Mouse (Mus musculus) hindbrain, postnatal 0 days (tissue): ENCODE results near the gene B3gnt8. TPM values are rescaled to one million over a fixed set of nuclear protein-coding genes. Genes with fewer than 3 reads are reported as not detected.

Source experiments
- ATAC-seq: fragments of 200-750 bp; cut with Nextera tagmentation; 2 replicates; pipeline ENCODE4 v1.8.0; 2017; ENCODE audit warnings: mild to moderate bottlenecking, moderate TSS enrichment, moderate library complexity
- DNase-seq: peaks from one replicate; pipeline ENCODE4 v3.0.0-alpha.2; 2015; ENCODE audit warnings: low spot score
- H3K27ac ChIP-seq: fragments of 300-500 bp; sonication (generic); 2 replicates; pipeline ENCODE4 v1.5.1; 2014; ENCODE audit warnings: mild to moderate bottlenecking
- H3K27me3 ChIP-seq: fragments of 300-500 bp; sonication (generic); 2 replicates; pipeline ENCODE4 v1.6.1; 2014; ENCODE audit warnings: low read length, mixed read lengths; ENCODE audit not compliant: insufficient read depth
- H3K36me3 ChIP-seq: fragments of 300-500 bp; sonication (generic); 2 replicates; pipeline ENCODE4 v1.6.1; 2014; ENCODE audit warnings: low read length, mixed read lengths; ENCODE audit not compliant: insufficient read depth
- H3K4me1 ChIP-seq: fragments of 300-500 bp; sonication (generic); 2 replicates; pipeline ENCODE4 v1.6.1; 2014; ENCODE audit warnings: antibody characterized with exemption, low read length, mixed read lengths; ENCODE audit not compliant: insufficient read depth
- H3K4me2 ChIP-seq: fragments of 300-500 bp; sonication (generic); 2 replicates; pipeline ENCODE4 v1.6.1; 2014; ENCODE audit warnings: low read depth, mild to moderate bottlenecking, low read length, moderate library complexity, mixed read lengths
- H3K4me3 ChIP-seq: fragments of 300-500 bp; sonication (generic); 2 replicates; pipeline ENCODE4 v1.5.1; 2014; ENCODE audit warnings: low read length
- H3K9ac ChIP-seq: fragments of 300-500 bp; sonication (generic); replicated peaks from 2 replicates; pipeline ENCODE4 v1.6.1; 2014; ENCODE audit warnings: mild to moderate bottlenecking, low read length, moderate library complexity, mixed read lengths
- H3K9me3 ChIP-seq: fragments of 300-500 bp; sonication (generic); 2 replicates; pipeline ENCODE4 v1.6.1; 2016; ENCODE audit warnings: low read length, mixed read lengths
- CTCF ChIP-seq: IDR thresholded peaks from 2 replicates; pipeline ENCODE4 v1.5.1; 2016; ENCODE audit warnings: antibody characterized with exemption, control low read depth, low read depth
- whole genome bisulfite sequencing: fragments of 180-500 bp; shearing (Covaris S2); extraction: QIAGEN DNeasy Blood & Tissue Kit; methylation state at CpG from one replicate; pipeline ENCODE4 v1.1.7; 2014; 5-methylcytosine and 5-hydroxymethylcytosine counted together
- polyA plus RNA-seq: library from polyadenylated mRNA; unstranded; fragments of >200 nt; fragmentation: Nextera tagmentation; extraction: Ambion mirVana; gene quantifications from 2 replicates; pipeline ENCODE4 v1.2.1, GENCODE M21; 2015
- total RNA-seq: library from RNA; depleted of rRNA; stranded (reverse); fragments of >200 nt; gene quantifications from 2 replicates; pipeline ENCODE4 v1.2.3, GENCODE M21; 2014

Gene B3gnt8
- total and polyA plus RNA-seq, 2 experiments from 2014 or later: 1.1 to 1.2 TPM

GRCm38 (mm10) chr7:25627431-25628322 lies 1.2 kb downstream of the B3gnt8 start:
- no peak for TF ChIP-seq CTCF
- no peak for ATAC-seq
- no peak for DNase-seq
- Histone ChIP-seq H3K9ac (no peak overlapping the region; the same call in 1 of the 2 replicates), H3K27me3 (no peaks in the 10 kb centered on the region), H3K4me2 (peak overlapping the region; percentile 49), H3K27ac (no peak overlapping the region), H3K4me1 (peaks cover 3% of the 10 kb centered on the region; the same call in 1 of the 2 replicates), H3K36me3 (peaks cover 28% of the 10 kb centered on the region), H3K9me3 (no peaks in the 10 kb centered on the region), H3K4me3 (peak overlapping the region; percentile 20)
- 20% methylated on average over 38 of the region's 38 CpGs for whole genome bisulfite sequencing

- Histone ChIP-seq H3K9me3 (no peaks in the 10 kb centered on the region), H3K4me3 (no peak overlapping the region), H3K9ac (no peak overlapping the region), H3K36me3 (peaks cover 33% of the 10 kb centered on the region), H3K4me2 (no peak overlapping the region), H3K27ac (no peak overlapping the region), H3K27me3 (no peaks in the 10 kb centered on the region), H3K4me1 (peaks cover 3% of the 10 kb centered on the region; the same call in 1 of the 2 replicates)
- WGBS: 55% methylated on average over 8 of the region's 8 CpGs
- no peak for DNase-seq
- ATAC-seq: no peak
- TF ChIP-seq CTCF: no peak
Measured at GRCm38 (mm10) chr7:25628323-25628620, 1.8 kb downstream of the B3gnt8 start.

- Histone ChIP-seq H3K27ac (no peak overlapping the region), H3K4me3 (no peak overlapping the region), H3K27me3 (no peaks in the 10 kb centered on the region), H3K4me1 (no peaks in the 10 kb centered on the region), H3K4me2 (no peak overlapping the region), H3K36me3 (peaks cover 37% of the 10 kb centered on the region), H3K9ac (no peak overlapping the region), H3K9me3 (no peaks in the 10 kb centered on the region)
- WGBS: 91% methylated on average over 5 of the region's 5 CpGs
- no peak for TF ChIP-seq CTCF
- DNase-seq (no peak), ATAC-seq (no peak)
Measured at GRCm38 (mm10) chr7:25632679-25633078, 6.2 kb downstream of the B3gnt8 start.

GRCm38 (mm10) chr7:25636373-25636772 lies 9.9 kb downstream of the B3gnt8 start:
- H3K27ac ChIP-seq: no peak overlapping the region
- DNase-seq: no peak
- no peak for ATAC-seq
- 70% methylated on average over 3 of the region's 3 CpGs for WGBS
- H3K36me3 ChIP-seq: peaks cover 21% of the 10 kb centered on the region
- H3K4me1 ChIP-seq: no peaks in the 10 kb centered on the region
- no peak for TF ChIP-seq CTCF
- H3K9me3 ChIP-seq: no peaks in the 10 kb centered on the region
- H3K27me3 ChIP-seq: no peaks in the 10 kb centered on the region
- H3K9ac ChIP-seq: no peak overlapping the region
- no peak overlapping the region for H3K4me2 ChIP-seq
- H3K4me3 ChIP-seq: no peak overlapping the region

GRCm38 (mm10) chr7:25637099-25637498 lies 10.6 kb downstream of the B3gnt8 start:
- DNase-seq (no peak), ATAC-seq (no peak)
- Histone ChIP-seq H3K4me3 (no peak overlapping the region), H3K4me1 (no peaks in the 10 kb centered on the region), H3K9ac (no peak overlapping the region), H3K4me2 (no peak overlapping the region), H3K36me3 (peaks cover 18% of the 10 kb centered on the region), H3K9me3 (no peaks in the 10 kb centered on the region), H3K27me3 (no peaks in the 10 kb centered on the region), H3K27ac (no peak overlapping the region)
- no peak for TF ChIP-seq CTCF
- 88% methylated on average over 5 of the region's 5 CpGs for WGBS

GRCm38 (mm10) chr7:25639754-25640153 lies 13.3 kb downstream of the B3gnt8 start:
- no peak overlapping the region for H3K4me3 ChIP-seq
- no peak overlapping the region for H3K4me2 ChIP-seq
- ATAC-seq (no peak), DNase-seq (no peak)
- H3K9ac ChIP-seq: no peak overlapping the region
- no peaks in the 10 kb centered on the region for H3K27me3 ChIP-seq
- WGBS: 79% methylated on average over 4 of the region's 4 CpGs
- H3K27ac ChIP-seq: no peak overlapping the region
- no peak for TF ChIP-seq CTCF
- no peaks in the 10 kb centered on the region for H3K9me3 ChIP-seq
- no peaks in the 10 kb centered on the region for H3K4me1 ChIP-seq
- peaks cover 12% of the 10 kb centered on the region; the same call in 1 of the 2 replicates for H3K36me3 ChIP-seq

GRCm38 (mm10) chr7:25644136-25644535 lies 17.7 kb downstream of the B3gnt8 start:
- no peaks in the 10 kb centered on the region for H3K4me1 ChIP-seq
- no peak overlapping the region for H3K27ac ChIP-seq
- WGBS: 78% methylated on average over 10 of the region's 10 CpGs
- H3K27me3 ChIP-seq: no peaks in the 10 kb centered on the region
- H3K4me2 ChIP-seq: no peak overlapping the region
- H3K9ac ChIP-seq: no peak overlapping the region
- peaks cover 10% of the 10 kb centered on the region; the same call in 1 of the 2 replicates for H3K36me3 ChIP-seq
- no peak overlapping the region for H3K4me3 ChIP-seq
- TF ChIP-seq CTCF: no peak
- no peaks in the 10 kb centered on the region for H3K9me3 ChIP-seq
- DNase-seq (no peak), ATAC-seq (no peak)
